Mouse (Mus musculus) heart, adult 11 months (tissue): Measurements from ENCODE around the gene Grid2.

Experiments
- DNase-seq: peaks from one replicate; pipeline ENCODE4 v3.0.0; 2022

Gene Grid2

GRCm38 (mm10) chr6:63659423-63659822 is 403.7 kb downstream of the Grid2 start:
- DNase-seq = no peak

- DNase-seq = no peak
Observed at GRCm38 (mm10) chr6:63685689-63686088, 430.0 kb downstream of the Grid2 start.

GRCm38 (mm10) chr6:63701684-63702083 is 446.0 kb downstream of the Grid2 start:
- DNase-seq = no peak

- no peak for DNase-seq
Observed at GRCm38 (mm10) chr6:63733740-63734139, 478.1 kb downstream of the Grid2 start.

GRCm38 (mm10) chr6:63762535-63762934 is 506.9 kb downstream of the Grid2 start:
- DNase-seq = no peak

- DNase-seq = no peak
Observed at GRCm38 (mm10) chr6:63794679-63795078, 539.0 kb downstream of the Grid2 start.

GRCm38 (mm10) chr6:63820236-63820635 is 564.6 kb downstream of the Grid2 start:
- no peak for DNase-seq

- no peak for DNase-seq
Observed at GRCm38 (mm10) chr6:63862628-63863027, 607.0 kb downstream of the Grid2 start.

GRCm38 (mm10) chr6:63877088-63877764 is 621.5 kb downstream of the Grid2 start:
- DNase-seq = no peak

- DNase-seq = no peak
Observed at GRCm38 (mm10) chr6:63877765-63878345, 622.2 kb downstream of the Grid2 start.

GRCm38 (mm10) chr6:63894714-63895113 is 639.0 kb downstream of the Grid2 start:
- no peak for DNase-seq

- no peak for DNase-seq
Observed at GRCm38 (mm10) chr6:63898171-63898570, 642.5 kb downstream of the Grid2 start.

- no peak for DNase-seq
Observed at GRCm38 (mm10) chr6:63917035-63917570, 661.4 kb downstream of the Grid2 start.

- no peak for DNase-seq
Observed at GRCm38 (mm10) chr6:63921951-63922350, 666.3 kb downstream of the Grid2 start.

GRCm38 (mm10) chr6:63931201-63931600 is 675.5 kb downstream of the Grid2 start:
- DNase-seq = no peak

GRCm38 (mm10) chr6:63946721-63947120 is 691.0 kb downstream of the Grid2 start:
- DNase-seq = no peak

- DNase-seq = no peak
Observed at GRCm38 (mm10) chr6:63963789-63964188, 708.1 kb downstream of the Grid2 start.

- no peak for DNase-seq
Observed at GRCm38 (mm10) chr6:63964269-63964668, 708.6 kb downstream of the Grid2 start.

- DNase-seq = no peak
Observed at GRCm38 (mm10) chr6:63964735-63965134, 709.1 kb downstream of the Grid2 start.

GRCm38 (mm10) chr6:64046084-64046483 is 790.4 kb downstream of the Grid2 start:
- no peak for DNase-seq

GRCm38 (mm10) chr6:64046732-64047131 is 791.1 kb downstream of the Grid2 start:
- DNase-seq = no peak

GRCm38 (mm10) chr6:64047950-64048349 is 792.3 kb downstream of the Grid2 start:
- DNase-seq = no peak

GRCm38 (mm10) chr6:64063858-64064257 is 808.2 kb downstream of the Grid2 start:
- DNase-seq = no peak

- no peak for DNase-seq
Observed at GRCm38 (mm10) chr6:64064704-64065103, 809.0 kb downstream of the Grid2 start.

- no peak for DNase-seq
Observed at GRCm38 (mm10) chr6:64073406-64073805, 817.7 kb downstream of the Grid2 start.
